Mouse (Mus musculus) spleen, adult 2 months (tissue): Measurements from ENCODE around the gene AL607142.1. TPM values are rescaled to one million over a fixed set of nuclear protein-coding genes. Genes with fewer than 3 reads are reported as not detected.

Experiments
- DNase-seq, 2 experiments: peaks; one replicate each; pipeline versions ENCODE4 v3.0.0 to v3.0.0-alpha.2; 2012 to 2021; ENCODE audit warnings: low spot score in 2 of 2, low read depth in 1 of 2
- H3K27ac ChIP-seq: fragments of 200-500 bp; 2 replicates; pipeline ENCODE4 v1.5.1; 2012; ENCODE audit warnings: low read length, inconsistent platforms; ENCODE audit not compliant: insufficient read depth
- H3K27me3 ChIP-seq: fragments of 200-500 bp; 2 replicates; pipeline ENCODE4 v1.6.1; 2012; ENCODE audit warnings: mild to moderate bottlenecking, moderate library complexity, low read length, inconsistent platforms; ENCODE audit not compliant: control insufficient read depth, insufficient read depth
- H3K36me3 ChIP-seq: fragments of 200-500 bp; 2 replicates; pipeline ENCODE4 v1.6.1; 2012; ENCODE audit warnings: mild to moderate bottlenecking, low read length, inconsistent platforms; ENCODE audit not compliant: control insufficient read depth, insufficient read depth
- H3K4me1 ChIP-seq: fragments of 200-500 bp; 2 replicates; pipeline ENCODE4 v1.6.1; 2011; ENCODE audit warnings: inconsistent platforms; ENCODE audit not compliant: control insufficient read depth, insufficient read depth, insufficient read length
- H3K4me3 ChIP-seq: fragments of 200-500 bp; 2 replicates; pipeline ENCODE4 v1.5.1; 2011; ENCODE audit warnings: mild to moderate bottlenecking, inconsistent platforms; ENCODE audit not compliant: insufficient read depth, insufficient read length; ENCODE audit errors: extremely low read depth
- CTCF ChIP-seq: fragments of 200-500 bp; IDR thresholded peaks from 2 replicates; pipeline ENCODE4 v1.5.1; 2011; ENCODE audit warnings: mild to moderate bottlenecking, inconsistent platforms; ENCODE audit not compliant: insufficient read depth, insufficient read length, insufficient replicate concordance; ENCODE audit errors: extremely low read depth
- POLR2A ChIP-seq: fragments of 200-500 bp; IDR thresholded peaks from 2 replicates; pipeline ENCODE4 v1.6.1; 2011; ENCODE audit warnings: low read depth, low read length, inconsistent platforms
- WGBS: fragments of 180-500 bp; shearing (Covaris S2); methylation state at CpG from one replicate; pipeline ENCODE4 v1.1.7; 2018; 5-methylcytosine and 5-hydroxymethylcytosine counted together
- polyA plus RNA-seq: library from polyadenylated mRNA; depleted of rRNA; stranded (reverse); fragments of >200 nt; gene quantifications from 2 replicates; pipeline ENCODE4 v1.2.3, GENCODE M21; 2012

Gene AL607142.1
- polyA plus RNA-seq, 1 experiment: not detected

GRCm38 (mm10) chr4:120091997-120092783 lies 27.4 kb downstream of the AL607142.1 start:
- Histone ChIP-seq H3K27ac (no peak overlapping the region), H3K36me3 (peaks cover 13% of the 10 kb centered on the region), H3K27me3 (no peaks in the 10 kb centered on the region), H3K4me1 (no peaks in the 10 kb centered on the region), H3K4me3 (no peak overlapping the region)
- TF ChIP-seq POLR2A (no peak), CTCF (no peak)
- 66% methylated on average over 1 of the region's 1 CpGs for WGBS
- no peak for DNase-seq

GRCm38 (mm10) chr4:120096935-120097334 lies 32.1 kb downstream of the AL607142.1 start:
- peaks cover 22% of the 10 kb centered on the region for H3K36me3 ChIP-seq
- no peak for DNase-seq
- no peaks in the 10 kb centered on the region for H3K27me3 ChIP-seq
- TF ChIP-seq CTCF (no peak), POLR2A (no peak)
- no peaks in the 10 kb centered on the region for H3K4me1 ChIP-seq
- H3K27ac ChIP-seq: no peak overlapping the region
- no peak overlapping the region for H3K4me3 ChIP-seq
- 96% methylated on average over 19 of the region's 19 CpGs for WGBS

- no peak for DNase-seq
- no peaks in the 10 kb centered on the region for H3K4me1 ChIP-seq
- H3K4me3 ChIP-seq: no peak overlapping the region
- H3K27ac ChIP-seq: no peak overlapping the region
- peaks cover 12% of the 10 kb centered on the region for H3K36me3 ChIP-seq
- no peaks in the 10 kb centered on the region for H3K27me3 ChIP-seq
- TF ChIP-seq POLR2A (no peak), CTCF (no peak)
Observed at GRCm38 (mm10) chr4:120101186-120101585, 36.4 kb downstream of the AL607142.1 start.

- peak; percentile 18 to 68 for DNase-seq
- no peaks in the 10 kb centered on the region for H3K27me3 ChIP-seq
- TF ChIP-seq CTCF (peak; percentile 89; the same call in 1 of the 2 replicates), POLR2A (no peak)
- H3K27ac ChIP-seq: no peak overlapping the region
- 54% methylated on average over 5 of the region's 5 CpGs for WGBS
- no peaks in the 10 kb centered on the region for H3K4me1 ChIP-seq
- no peak overlapping the region for H3K4me3 ChIP-seq
- H3K36me3 ChIP-seq: no peaks in the 10 kb centered on the region
Observed at GRCm38 (mm10) chr4:120104599-120104998, 39.8 kb downstream of the AL607142.1 start.

- no peaks in the 10 kb centered on the region for H3K4me1 ChIP-seq
- H3K4me3 ChIP-seq: no peak overlapping the region
- no peaks in the 10 kb centered on the region for H3K36me3 ChIP-seq
- no peak for DNase-seq
- H3K27me3 ChIP-seq: no peaks in the 10 kb centered on the region
- 93% methylated on average over 3 of the region's 3 CpGs for WGBS
- TF ChIP-seq CTCF (no peak), POLR2A (no peak)
- H3K27ac ChIP-seq: no peak overlapping the region
Observed at GRCm38 (mm10) chr4:120106362-120106761, 41.6 kb downstream of the AL607142.1 start.

GRCm38 (mm10) chr4:120107787-120108186 lies 43.0 kb downstream of the AL607142.1 start:
- Histone ChIP-seq H3K27me3 (no peaks in the 10 kb centered on the region), H3K36me3 (no peaks in the 10 kb centered on the region), H3K4me3 (no peak overlapping the region), H3K27ac (no peak overlapping the region), H3K4me1 (no peaks in the 10 kb centered on the region)
- no peak for DNase-seq
- TF ChIP-seq POLR2A (no peak), CTCF (no peak)
- WGBS: 49% methylated on average over 8 of the region's 8 CpGs

- H3K36me3 ChIP-seq: no peaks in the 10 kb centered on the region
- TF ChIP-seq POLR2A (no peak), CTCF (no peak)
- no peak for DNase-seq
- no peaks in the 10 kb centered on the region for H3K4me1 ChIP-seq
- H3K4me3 ChIP-seq: no peak overlapping the region
- H3K27ac ChIP-seq: no peak overlapping the region
- no peaks in the 10 kb centered on the region for H3K27me3 ChIP-seq
- 81% methylated on average over 3 of the region's 3 CpGs for WGBS
Observed at GRCm38 (mm10) chr4:120115516-120115915, 50.7 kb downstream of the AL607142.1 start.
